In the genomic region with DNA sequence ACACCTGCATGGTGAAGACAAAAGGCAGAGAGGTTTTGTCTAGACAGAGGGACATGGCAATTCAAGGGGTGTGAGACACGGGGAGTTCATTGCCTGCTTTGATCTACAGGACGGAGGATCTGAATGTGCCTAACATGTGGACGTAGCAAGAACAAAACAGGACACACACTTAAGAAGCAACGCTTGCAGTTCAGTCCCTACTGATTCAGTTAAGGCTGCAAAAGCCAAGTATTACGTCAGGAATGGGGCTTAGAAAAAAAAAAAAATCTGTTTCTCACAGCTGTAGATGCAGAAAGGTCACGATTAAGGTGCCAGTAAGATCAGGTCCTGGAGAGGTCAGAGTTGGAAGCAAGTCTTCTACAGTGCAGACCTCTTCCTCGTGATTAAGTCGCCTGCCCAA, we compare ENCODE assay signal across 10 mouse cellular contexts. TPM values are rescaled to one million over a fixed set of nuclear protein-coding genes. Genes with fewer than 3 reads are reported as not detected.
A peak's percentile ranks its signal among the peaks of the same experiment; 100 is the strongest.
DNase-seq lines count a peak whose midpoint lies in the region; ATAC-seq lines count a peak whose summit lies in the region.
"Had no signal": no experiment of that assay in that cellular context is flagged by ENCODE, and none has a peak within 500 bp of the region (broad histone marks: within the 10 kb centered on the region; RNA-seq: fewer than 3 reads in every experiment).

No protein-coding gene starts in this region.

- H3K36me3 ChIP-seq in hindbrain, embryonic 13.5 days = no peaks in the 10 kb centered on the region
- no peaks in the 10 kb centered on the region for H3K36me3 ChIP-seq in hindbrain, embryonic 10.5 days
- no peaks in the 10 kb centered on the region for H3K36me3 ChIP-seq in embryonic facial prominence, embryonic 12.5 days
- H3K36me3 ChIP-seq in neural tube, embryonic 12.5 days = no peaks in the 10 kb centered on the region

- no peaks in the 10 kb centered on the region for H3K9me3 ChIP-seq in hindbrain, embryonic 13.5 days
- no peaks in the 10 kb centered on the region for H3K9me3 ChIP-seq in hindbrain, embryonic 10.5 days
- H3K9me3 ChIP-seq in embryonic facial prominence, embryonic 12.5 days = no peaks in the 10 kb centered on the region
- H3K9me3 ChIP-seq in neural tube, embryonic 12.5 days = no peaks in the 10 kb centered on the region

- 68% methylated on average over 8 of the region's 8 CpGs for WGBS in hindbrain, embryonic 13.5 days
- 76% methylated on average over 8 of the region's 8 CpGs for WGBS in hindbrain, embryonic 10.5 days
- 47% methylated on average over 8 of the region's 8 CpGs for WGBS in embryonic facial prominence, embryonic 12.5 days
- 52% methylated on average over 8 of the region's 8 CpGs for WGBS in neural tube, embryonic 12.5 days

- no peak for DNase-seq in hindbrain, embryonic 10.5 days (ENCODE audit: low spot score)
- DNase-seq in forelimb bud, embryonic 11.5 days (ENCODE audit: low read depth, low spot score) = peak; percentile 29
- DNase-seq in spleen, postnatal 4 days (ENCODE audit: low spot score in 2 of 2) = no peak
- no peak for DNase-seq in kidney, adult 8-10 months
- DNase-seq: cerebellum, adult 9-10 months; kidney, adult 11 months had no signal

- no peak overlapping the region for H3K4me3 ChIP-seq in hindbrain, embryonic 13.5 days
- no peak overlapping the region for H3K4me3 ChIP-seq in hindbrain, embryonic 10.5 days
- no peak overlapping the region for H3K4me3 ChIP-seq in embryonic facial prominence, embryonic 12.5 days
- no peak overlapping the region for H3K4me3 ChIP-seq in neural tube, embryonic 12.5 days
- H3K4me3 ChIP-seq: myocyte had no signal

- H3K27me3 ChIP-seq in hindbrain, embryonic 13.5 days = no peaks in the 10 kb centered on the region
- H3K27me3 ChIP-seq in hindbrain, embryonic 10.5 days (ENCODE audit: insufficient read depth, poor library complexity, severe bottlenecking) = no peaks in the 10 kb centered on the region
- H3K27me3 ChIP-seq in embryonic facial prominence, embryonic 12.5 days = no peaks in the 10 kb centered on the region
- no peaks in the 10 kb centered on the region for H3K27me3 ChIP-seq in neural tube, embryonic 12.5 days (replicated peaks)

- 0 out of 2 replicates have a peak overlapping the region, but pooled peaks have one; percentile 30 for H3K27ac ChIP-seq in hindbrain, embryonic 13.5 days
- no peak overlapping the region for H3K27ac ChIP-seq in hindbrain, embryonic 10.5 days
- H3K27ac ChIP-seq in embryonic facial prominence, embryonic 12.5 days = peak overlapping the region; percentile 36; the same call in 1 of the 2 replicates
- no peak overlapping the region for H3K27ac ChIP-seq in neural tube, embryonic 12.5 days

- H3K4me1 ChIP-seq in hindbrain, embryonic 13.5 days (replicated peaks) = peaks cover 14% of the 10 kb centered on the region
- H3K4me1 ChIP-seq in hindbrain, embryonic 10.5 days (replicated peaks) = peaks cover 10% of the 10 kb centered on the region
- H3K4me1 ChIP-seq in embryonic facial prominence, embryonic 12.5 days = peaks cover 17% of the 10 kb centered on the region
- peaks cover 10% of the 10 kb centered on the region; the same call in 1 of the 2 replicates for H3K4me1 ChIP-seq in neural tube, embryonic 12.5 days

- H3K4me2 ChIP-seq in hindbrain, embryonic 13.5 days = no peak overlapping the region
- no peak overlapping the region for H3K4me2 ChIP-seq in embryonic facial prominence, embryonic 12.5 days (replicated peaks)
- no peak overlapping the region for H3K4me2 ChIP-seq in neural tube, embryonic 12.5 days (replicated peaks)

- no peak for ATAC-seq in hindbrain, embryonic 13.5 days (ENCODE audit: low FRiP score)
- no peak for ATAC-seq in embryonic facial prominence, embryonic 12.5 days (ENCODE audit: insufficient number of reproducible peaks, insufficient read depth, low FRiP score, low TSS enrichment)
- 0 out of 2 replicates have a peak, but pooled peaks have one; percentile 11 for ATAC-seq in neural tube, embryonic 12.5 days (ENCODE audit: low FRiP score, low read depth)

- H3K9ac ChIP-seq in hindbrain, embryonic 13.5 days = no peak overlapping the region
- no peak overlapping the region for H3K9ac ChIP-seq in embryonic facial prominence, embryonic 12.5 days
- no peak overlapping the region for H3K9ac ChIP-seq in neural tube, embryonic 12.5 days

RNA-seq across cellular contexts. Expression of gene Gm527, which starts 14.5 kb away (rescaled TPM):
- 2.4 and 4.9 TPM in 2 replicates for polyA plus RNA-seq in hindbrain, embryonic 13.5 days (2015; fragmentation: Nextera tagmentation; extraction: Ambion mirVana)
- polyA plus RNA-seq in hindbrain, embryonic 10.5 days (2016; fragmentation: Nextera tagmentation; extraction: Ambion mirVana) = 2.8 and 3.0 TPM in 2 replicates
- polyA plus RNA-seq in embryonic facial prominence, embryonic 12.5 days (2016; fragmentation: Nextera tagmentation; extraction: Ambion mirVana) = 4.3 and 4.7 TPM in 2 replicates
- 3.9 and 5.6 TPM in 2 replicates for polyA plus RNA-seq in neural tube, embryonic 12.5 days (2016; fragmentation: Nextera tagmentation; extraction: Ambion mirVana)

Comparison
In these comparisons a context has a peak if more than half of its experiments do, and no peak if none do; other contexts are left out.
1. H3K27ac ChIP-seq: peak in hindbrain, embryonic 13.5 days (single experiment) and embryonic facial prominence, embryonic 12.5 days (single experiment); none in hindbrain, embryonic 10.5 days (single experiment) and neural tube, embryonic 12.5 days (single experiment).